Mouse (Mus musculus): ENCODE measurements around the gene Wdr48.

The Wdr48 gene

GRCm38 (mm10) chr9:119894339-119895009 is at the start of gene Wdr48:
TSS of gene Wdr48 (plus strand) at chr9:119894878.
- peak; percentile 98 for DNase-seq (ENCODE audit: low spot score in 2 of 2)

GRCm38 (mm10) chr9:119847187-119847586 is 47.5 kb upstream of the Wdr48 start:
- no peak for DNase-seq (ENCODE audit: low spot score in 2 of 2)

GRCm38 (mm10) chr9:119848671-119849070 is 46.0 kb upstream of the Wdr48 start:
- no peak for DNase-seq (ENCODE audit: low spot score in 2 of 2)

DNA sequence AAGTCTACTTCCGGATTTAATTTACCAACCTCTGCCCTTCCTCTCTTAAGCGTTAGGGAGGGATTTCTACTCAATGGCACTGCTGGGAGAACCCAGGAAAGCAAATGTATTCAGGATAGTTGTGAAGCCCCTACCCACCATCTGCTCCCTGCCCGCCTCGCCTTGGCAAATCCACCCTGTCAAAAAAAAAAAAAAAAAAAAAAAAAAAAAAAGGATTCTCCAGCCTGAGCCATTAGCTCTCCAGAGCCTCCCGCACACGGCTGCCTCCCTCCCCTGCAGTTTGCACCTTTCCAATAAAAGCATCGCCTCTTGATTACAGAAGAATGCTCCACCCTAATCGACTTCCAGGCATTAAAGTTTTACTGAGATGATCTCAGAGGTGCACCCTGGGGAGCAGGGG is 45.5 kb upstream of the Wdr48 start:
- DNase-seq (ENCODE audit: low spot score in 2 of 2) = no peak

DNA sequence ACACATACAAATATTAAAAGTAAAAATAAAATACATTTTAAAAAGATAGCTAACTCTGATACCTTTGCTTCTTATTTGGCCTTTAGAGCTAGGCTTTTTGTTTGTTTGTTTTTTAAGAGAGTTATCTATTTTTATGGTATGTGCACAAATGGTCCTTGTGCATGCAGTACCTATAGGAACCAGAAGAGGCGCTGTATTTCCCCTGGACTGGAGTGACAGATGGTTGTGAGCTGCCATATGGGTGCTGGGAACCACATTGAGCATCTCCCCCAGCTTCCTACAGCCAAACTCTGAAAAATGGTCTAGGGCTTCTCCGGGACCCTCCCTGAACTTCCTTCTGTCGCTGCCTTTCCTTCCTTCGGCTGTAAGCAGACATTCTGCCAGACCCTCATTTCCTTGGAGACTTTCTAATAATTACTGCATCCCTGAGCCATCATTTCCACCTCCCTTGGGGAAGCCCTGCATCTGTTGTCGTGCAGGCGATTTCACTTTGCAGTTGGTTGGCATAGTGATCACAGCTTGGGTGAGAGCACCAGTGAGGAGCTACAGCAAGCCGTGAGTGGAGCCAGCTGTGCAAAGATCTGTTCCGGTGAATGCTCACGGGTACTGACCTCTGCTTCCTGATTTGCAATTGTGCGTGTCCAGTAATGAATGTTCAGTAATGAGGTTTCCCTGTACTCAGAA is 42.2 kb upstream of the Wdr48 start:
- DNase-seq (ENCODE audit: low spot score in 2 of 2) = no peak

GRCm38 (mm10) chr9:119853071-119853846 is 41.4 kb upstream of the Wdr48 start:
- DNase-seq (ENCODE audit: low spot score in 2 of 2) = no peak

DNA sequence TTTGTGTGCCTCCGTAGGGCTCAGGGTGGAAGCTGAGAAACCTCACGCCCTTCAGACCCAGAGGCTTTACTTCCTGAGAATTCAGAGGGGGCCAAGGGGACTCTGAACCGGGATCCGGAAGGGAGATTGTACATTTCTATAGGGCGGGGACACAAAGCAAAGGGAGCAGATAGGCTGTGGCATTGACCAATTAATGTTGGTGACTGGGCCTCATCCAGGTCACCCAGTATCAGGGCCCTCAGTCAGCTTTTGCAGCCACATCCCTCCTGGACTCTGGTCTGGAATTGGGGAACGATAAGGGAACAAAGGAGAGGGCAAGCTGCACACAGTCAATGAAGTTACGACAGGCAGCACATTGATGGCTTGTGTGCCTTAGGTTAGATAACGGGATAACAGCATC is 40.5 kb upstream of the Wdr48 start:
- DNase-seq (ENCODE audit: low spot score in 2 of 2) = no peak

- DNase-seq (ENCODE audit: low spot score in 2 of 2) = no peak
Measured at GRCm38 (mm10) chr9:119887144-119887901, 7.4 kb upstream of the Wdr48 start.

DNA sequence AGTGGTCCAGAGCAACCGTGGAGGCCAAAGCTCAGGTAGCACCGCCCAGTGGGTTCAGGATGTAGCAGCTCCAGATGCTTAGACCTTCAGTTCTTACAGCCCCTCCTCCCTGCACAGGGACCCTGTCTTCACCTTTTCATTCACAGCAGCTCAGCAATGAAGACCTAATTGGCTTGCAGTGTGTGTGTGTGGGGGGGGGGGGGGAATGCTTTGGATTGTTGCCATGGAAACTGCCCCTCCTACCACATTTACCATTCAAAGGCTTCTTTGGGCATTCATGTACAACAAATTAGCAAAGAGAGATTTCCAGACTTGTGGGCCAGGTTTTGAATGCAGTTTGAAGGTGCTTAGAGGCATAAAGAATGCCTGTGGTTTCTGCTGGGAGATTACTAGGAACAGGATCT is 5.8 kb upstream of the Wdr48 start:
- no peak for DNase-seq (ENCODE audit: low spot score in 2 of 2)

DNA sequence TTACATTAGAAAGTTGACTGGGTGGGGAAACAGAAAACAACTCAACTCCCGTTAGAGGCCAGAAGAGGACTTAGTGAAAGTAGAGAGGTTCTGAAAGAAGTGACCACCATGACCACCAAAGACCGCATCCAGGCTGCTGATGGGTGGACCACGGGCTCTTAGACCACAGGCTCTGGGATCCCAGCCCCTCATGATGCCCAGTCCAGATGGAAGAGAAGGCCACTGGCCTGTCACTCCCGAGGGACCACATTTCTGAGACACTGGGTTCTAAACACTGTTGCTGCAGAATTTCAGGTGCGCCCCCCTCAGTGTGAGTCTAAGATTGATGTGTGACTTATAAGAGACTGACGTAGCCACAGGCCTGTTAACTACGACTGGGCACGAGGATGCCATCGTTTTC is 5.2 kb upstream of the Wdr48 start:
- no peak for DNase-seq (ENCODE audit: low spot score in 2 of 2)

DNA sequence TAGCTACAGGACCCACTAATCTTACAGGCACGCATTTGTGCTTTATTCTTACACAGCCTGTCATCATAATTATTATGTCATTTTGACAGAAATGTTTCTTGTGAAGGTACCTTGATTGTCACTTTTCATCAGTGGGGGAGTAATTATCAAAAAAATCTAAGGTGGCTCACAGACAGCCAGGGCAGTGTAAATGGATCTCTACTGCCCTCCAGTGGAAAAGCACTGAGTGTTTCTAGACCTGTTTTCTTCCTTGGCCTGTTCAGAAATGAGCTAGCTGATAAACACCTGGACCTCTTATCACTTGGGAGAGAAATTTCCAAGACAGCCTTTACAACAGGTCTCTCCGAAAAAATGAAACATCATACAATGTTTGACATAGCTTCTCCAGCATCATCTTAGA is 4.0 kb upstream of the Wdr48 start:
- DNase-seq (ENCODE audit: low spot score in 2 of 2) = peak in 1 of 2 experiments; percentile 53

- DNase-seq (ENCODE audit: low spot score in 2 of 2) = no peak
Measured at GRCm38 (mm10) chr9:119893881-119894280, 797 bp upstream of the Wdr48 start.

DNA sequence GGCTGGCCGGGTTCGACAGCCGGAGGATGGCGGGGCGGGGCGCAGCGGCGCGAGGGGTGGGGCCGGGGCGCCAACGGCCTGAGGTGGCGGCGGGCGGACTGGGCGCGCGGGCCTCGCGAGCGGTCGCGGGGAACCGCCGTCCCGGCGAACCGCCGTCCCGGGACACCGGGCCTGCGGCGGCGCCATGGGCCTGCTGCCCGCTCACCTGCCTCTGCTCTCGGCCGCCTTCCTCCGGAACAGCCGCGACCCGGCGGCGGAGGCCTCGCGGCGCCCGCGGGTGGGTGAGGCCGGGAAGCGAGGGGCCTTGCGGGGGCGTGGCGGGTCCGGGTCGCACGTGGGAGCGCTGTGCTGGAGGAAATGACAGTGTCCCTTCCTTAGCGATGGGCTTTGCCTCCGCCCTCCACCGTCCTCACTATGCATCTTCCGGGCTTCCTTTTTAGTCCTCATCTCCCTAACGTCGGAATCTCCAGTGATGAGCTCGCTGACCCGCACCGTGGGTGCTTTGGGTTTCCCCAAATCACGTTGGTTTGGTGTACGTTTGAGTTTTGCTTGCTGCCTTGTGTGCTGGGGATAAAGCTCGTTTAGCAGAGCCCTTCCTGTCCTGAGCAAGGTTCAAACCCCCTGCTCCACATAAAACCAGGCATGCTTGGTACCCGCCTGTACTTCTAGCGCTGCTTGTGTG is 503 bp downstream of the Wdr48 start:
- DNase-seq (ENCODE audit: low spot score in 2 of 2) = peak; percentile 46 to 50

GRCm38 (mm10) chr9:119899446-119899845 is 4.8 kb downstream of the Wdr48 start:
- no peak for DNase-seq (ENCODE audit: low spot score in 2 of 2)

DNA sequence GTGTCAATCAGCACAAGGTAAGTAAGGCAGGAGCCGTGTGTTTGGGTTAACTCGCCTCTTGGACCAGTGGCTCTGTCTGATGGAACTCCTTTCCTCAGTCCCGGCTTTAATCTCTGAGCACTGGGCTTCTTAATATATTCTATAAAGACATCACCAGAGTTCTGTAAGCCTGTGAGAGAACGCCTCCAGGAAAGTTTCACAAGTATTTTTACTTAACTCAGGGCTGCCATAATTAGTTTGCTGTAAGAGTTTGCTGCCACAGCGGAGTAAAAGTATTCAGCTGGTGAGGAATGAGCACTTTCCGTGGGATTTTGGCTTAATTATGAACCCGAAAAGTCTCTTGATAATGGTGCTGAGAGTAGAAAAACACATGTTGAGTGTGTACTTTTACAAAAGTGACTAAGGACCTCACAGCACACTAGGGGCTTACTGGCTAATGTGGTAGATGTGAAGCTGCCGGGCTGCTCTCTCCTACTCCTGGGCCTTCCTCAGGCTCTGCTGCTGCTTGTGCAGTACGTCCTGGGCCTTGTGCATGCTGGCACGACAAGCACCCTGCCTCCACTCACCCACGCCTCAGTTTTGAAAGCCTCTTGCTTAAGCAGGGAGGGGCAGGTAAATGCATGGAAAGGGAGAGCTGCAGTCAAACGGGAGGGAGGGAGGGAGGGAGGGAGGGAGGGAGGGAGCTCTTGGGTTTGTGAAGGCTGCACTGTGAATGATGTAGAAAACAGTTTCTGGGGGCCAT is 7.9 kb downstream of the Wdr48 start:
- no peak for DNase-seq (ENCODE audit: low spot score in 2 of 2)

- DNase-seq (ENCODE audit: low spot score in 2 of 2) = no peak
Measured at GRCm38 (mm10) chr9:119908708-119909107, 14.0 kb downstream of the Wdr48 start.

- DNase-seq (ENCODE audit: low spot score in 2 of 2) = no peak
Measured at GRCm38 (mm10) chr9:119909931-119910330, 15.3 kb downstream of the Wdr48 start.

DNA sequence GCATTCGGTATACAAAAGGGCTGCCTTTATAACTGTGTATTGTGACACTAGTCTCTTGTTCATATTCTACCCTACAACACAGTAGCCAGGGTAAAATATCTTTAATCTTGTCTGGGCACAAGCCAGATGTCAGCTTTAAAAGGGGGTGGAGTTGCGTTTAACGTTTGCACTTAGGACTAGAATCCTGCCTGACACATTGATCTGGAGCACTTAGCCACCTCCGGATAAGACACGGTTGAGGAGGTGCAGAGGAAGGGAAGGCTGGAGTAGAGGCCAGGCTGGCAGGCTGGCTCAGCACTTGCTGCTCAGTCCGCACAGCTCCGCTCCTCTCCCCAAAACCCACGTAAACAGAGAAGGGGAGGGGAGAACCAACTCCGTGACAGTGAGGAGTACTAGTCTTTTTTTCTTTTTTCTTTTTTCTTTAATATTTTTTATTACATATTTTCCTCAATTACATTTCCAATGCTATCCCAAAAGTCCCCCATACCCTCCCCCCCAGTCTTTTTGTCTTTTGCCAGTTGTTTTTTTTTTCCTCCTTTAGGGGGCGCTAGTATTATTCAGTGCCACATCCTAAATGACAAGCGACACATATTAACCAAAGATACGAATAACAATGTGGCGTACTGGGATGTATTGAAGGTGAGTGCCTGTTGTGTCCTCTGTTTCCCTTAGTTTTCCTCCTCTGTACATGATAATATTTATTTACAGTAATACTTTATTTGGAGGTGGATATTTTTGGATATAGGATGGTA is 18.6 kb downstream of the Wdr48 start:
- no peak for DNase-seq (ENCODE audit: low spot score in 2 of 2)

- no peak for DNase-seq (ENCODE audit: low spot score in 2 of 2)
Measured at GRCm38 (mm10) chr9:119919858-119920257, 25.2 kb downstream of the Wdr48 start.

- DNase-seq (ENCODE audit: low spot score in 2 of 2) = no peak
Measured at GRCm38 (mm10) chr9:119923462-119923861, 28.8 kb downstream of the Wdr48 start.
